Mouse (Mus musculus) small intestine, adult 2 months (tissue): ENCODE data around the gene Olfr1423.
"Not testable (repeated sequence)": the region's sequence is repeated elsewhere in the genome, so short reads cannot be mapped to it uniquely, and the experiment has no call there.

Source experiments
- CTCF ChIP-seq: fragments of 200-500 bp; IDR thresholded peaks from 2 replicates; pipeline ENCODE4 v1.5.1; 2012; ENCODE audit warnings: low read depth, mild to moderate bottlenecking, control low read depth, inconsistent platforms, low read length, moderate library complexity, mixed read lengths; ENCODE audit not compliant: insufficient replicate concordance, insufficient read length; ENCODE audit errors: extremely low read depth
- POLR2A ChIP-seq: fragments of 200-500 bp; IDR thresholded peaks from 2 replicates; pipeline ENCODE4 v1.6.1; 2012; ENCODE audit warnings: low read depth, mild to moderate bottlenecking, control low read depth, inconsistent platforms, low read length, moderate library complexity

GRCm38 (mm10) chr19:11984614-11985013 lies 56.5 kb downstream of the Olfr1423 start:
- not testable (repeated sequence) for TF ChIP-seq POLR2A, CTCF
